Comparison of ENCODE assay signal across 9 mouse cellular contexts in genomic region chr7:24546068-24546614, GRCm38 (mm10). TPM values are rescaled to one million over a fixed set of nuclear protein-coding genes. Genes with fewer than 3 reads are reported as not detected.
DNase-seq lines count a peak whose midpoint lies in the region; ATAC-seq and TF ChIP-seq lines count a peak whose summit lies in the region.
"Had no signal": no experiment of that assay in that cellular context is flagged by ENCODE, and none has a peak within 500 bp of the region (broad histone marks: within the 10 kb centered on the region; RNA-seq: fewer than 3 reads in every experiment).

TSS of gene Pinlyp (minus strand) at chr7:24546118.
TSS of gene Xrcc1 (plus strand) at chr7:24546289.

- peaks cover 27% of the 10 kb centered on the region for H3K36me3 ChIP-seq in lung, embryonic 14.5 days (ENCODE audit: insufficient read depth)
- peaks cover 23% of the 10 kb centered on the region for H3K36me3 ChIP-seq in embryonic facial prominence, embryonic 14.5 days (ENCODE audit: control insufficient read depth, insufficient read depth, low read length)
- no peaks in the 10 kb centered on the region for H3K36me3 ChIP-seq in hindbrain, postnatal 0 days (ENCODE audit: insufficient read depth, low read length)
- peaks cover 34% of the 10 kb centered on the region for H3K36me3 ChIP-seq in midbrain, embryonic 10.5 days

- no peak for TF ChIP-seq CTCF in lung, embryonic 14.5 days (IDR thresholded peaks at IDR 0.05; ENCODE audit: low read depth)
- TF ChIP-seq CTCF in hindbrain, postnatal 0 days (IDR thresholded peaks at IDR 0.05; ENCODE audit: low read depth) = no peak

- H3K27me3 ChIP-seq in lung, embryonic 14.5 days (ENCODE audit: insufficient read depth, low read length) = no peaks in the 10 kb centered on the region
- H3K27me3 ChIP-seq in embryonic facial prominence, embryonic 14.5 days (replicated peaks; ENCODE audit: control insufficient read depth, insufficient read depth, low read length) = no peaks in the 10 kb centered on the region
- no peaks in the 10 kb centered on the region for H3K27me3 ChIP-seq in hindbrain, postnatal 0 days (ENCODE audit: insufficient read depth, low read length)
- H3K27me3 ChIP-seq in midbrain, embryonic 10.5 days (ENCODE audit: low read depth, poor library complexity, severe bottlenecking) = no peaks in the 10 kb centered on the region

- peak within 1 kb of the TSS; percentile 71 for H3K9ac ChIP-seq in lung, embryonic 14.5 days
- H3K9ac ChIP-seq in embryonic facial prominence, embryonic 14.5 days (ENCODE audit: low read depth, low read length) = peak within 1 kb of the TSS; percentile 88
- peak within 1 kb of the TSS; percentile 77 for H3K9ac ChIP-seq in hindbrain, postnatal 0 days (replicated peaks; ENCODE audit: low read length)

- H3K4me2 ChIP-seq in lung, embryonic 14.5 days = peak within 1 kb of the TSS; percentile 81
- peak within 1 kb of the TSS; percentile 83 for H3K4me2 ChIP-seq in embryonic facial prominence, embryonic 14.5 days (ENCODE audit: low read depth, low read length)
- peak within 1 kb of the TSS; percentile 64 for H3K4me2 ChIP-seq in hindbrain, postnatal 0 days (ENCODE audit: low read depth, low read length)

- peak; percentile 1; the same call in 1 of the 2 replicates for ATAC-seq in lung, embryonic 14.5 days (ENCODE audit: insufficient read depth)
- no peak for ATAC-seq in embryonic facial prominence, embryonic 14.5 days (ENCODE audit: low read depth)
- peak; percentile 8; the same call in 1 of the 2 replicates for ATAC-seq in hindbrain, postnatal 0 days
- ATAC-seq in activated CD4-positive, CD25-positive, alpha-beta regulatory T cell, adult 4 months = no peak

- WGBS in lung, embryonic 14.5 days = 35% methylated on average over 13 of the region's 13 CpGs
- 40% methylated on average over 13 of the region's 13 CpGs for WGBS in embryonic facial prominence, embryonic 14.5 days
- WGBS in hindbrain, postnatal 0 days = 35% methylated on average over 13 of the region's 13 CpGs
- 38% methylated on average over 13 of the region's 13 CpGs for WGBS in midbrain, embryonic 10.5 days

- H3K4me3 ChIP-seq in lung, embryonic 14.5 days (ENCODE audit: low read depth, low read length) = peak within 1 kb of the TSS; percentile 66
- peak within 1 kb of the TSS; percentile 85 for H3K4me3 ChIP-seq in embryonic facial prominence, embryonic 14.5 days (ENCODE audit: low read depth, low read length)
- H3K4me3 ChIP-seq in hindbrain, postnatal 0 days (ENCODE audit: low read length) = peak within 1 kb of the TSS; percentile 87
- peak within 1 kb of the TSS; percentile 88 for H3K4me3 ChIP-seq in midbrain, embryonic 10.5 days

- H3K27ac ChIP-seq in lung, embryonic 14.5 days (ENCODE audit: low read depth) = peak within 1 kb of the TSS; percentile 67
- peak within 1 kb of the TSS; percentile 64 for H3K27ac ChIP-seq in embryonic facial prominence, embryonic 14.5 days (replicated peaks; ENCODE audit: low read depth, low read length)
- peak within 1 kb of the TSS; percentile 33 for H3K27ac ChIP-seq in hindbrain, postnatal 0 days
- peak within 1 kb of the TSS; percentile 90 for H3K27ac ChIP-seq in midbrain, embryonic 10.5 days (replicated peaks)

- H3K9me3 ChIP-seq in lung, embryonic 14.5 days (ENCODE audit: low read depth, low read length) = no peaks in the 10 kb centered on the region
- no peaks in the 10 kb centered on the region; the same call in 1 of the 2 replicates for H3K9me3 ChIP-seq in embryonic facial prominence, embryonic 14.5 days (ENCODE audit: control insufficient read depth, low read length)
- no peaks in the 10 kb centered on the region for H3K9me3 ChIP-seq in hindbrain, postnatal 0 days (ENCODE audit: low read length)
- no peaks in the 10 kb centered on the region for H3K9me3 ChIP-seq in midbrain, embryonic 10.5 days (replicated peaks)

- H3K4me1 ChIP-seq in lung, embryonic 14.5 days (ENCODE audit: insufficient read depth) = peaks cover 4% of the 10 kb centered on the region; the same call in 1 of the 2 replicates
- H3K4me1 ChIP-seq in embryonic facial prominence, embryonic 14.5 days (ENCODE audit: control insufficient read depth, insufficient read depth, low read length) = peaks cover 8% of the 10 kb centered on the region; the same call in 1 of the 2 replicates
- H3K4me1 ChIP-seq in hindbrain, postnatal 0 days (ENCODE audit: insufficient read depth, low read length) = peaks cover 10% of the 10 kb centered on the region; the same call in 1 of the 2 replicates
- peaks cover 19% of the 10 kb centered on the region for H3K4me1 ChIP-seq in midbrain, embryonic 10.5 days

- no peak for DNase-seq in lung, embryonic 14.5 days
- no peak for DNase-seq in lung, postnatal 14 days
- no peak for DNase-seq in embryonic facial prominence, embryonic 14.5 days (ENCODE audit: low spot score)
- no peak for DNase-seq in hindbrain, postnatal 0 days (ENCODE audit: low spot score)
- DNase-seq in midbrain, embryonic 10.5 days (ENCODE audit: low spot score) = no peak
- no peak for DNase-seq in Muller cell, postnatal 12 days (ENCODE audit: inconsistent ontology term)
- no peak for DNase-seq in layer of hippocampus, adult 9-11 months

RNA-seq across cellular contexts. Expression of gene Pinlyp, which starts in this region (rescaled TPM):
- polyA plus RNA-seq in lung, embryonic 14.5 days (2014; fragmentation: Nextera tagmentation; extraction: Ambion mirVana) = not detected in 2 replicates
- polyA plus RNA-seq in embryonic facial prominence, embryonic 14.5 days (2014; fragmentation: Nextera tagmentation; extraction: Ambion mirVana) = 0.34 and 1.5 TPM in 2 replicates
- not detected in 2 replicates for total RNA-seq in hindbrain, postnatal 0 days (2014; rRNA removed)
- polyA plus RNA-seq in hindbrain, postnatal 0 days (2015; fragmentation: Nextera tagmentation; extraction: Ambion mirVana) = not detected in 2 replicates
- polyA plus RNA-seq in midbrain, embryonic 10.5 days (2016; fragmentation: Nextera tagmentation; extraction: Ambion mirVana) = 0.14 TPM in 1 of 2 replicates, not detected in the other
- not detected for polyA plus RNA-seq in activated CD4-positive, CD25-positive, alpha-beta regulatory T cell, adult 4 months (2017; shearing (Covaris generic))
- total RNA-seq: neutrophil, adult 5-6 weeks had no signal

RNA-seq across cellular contexts. Expression of gene Xrcc1, which starts in this region (rescaled TPM):
- 96.6 and 121 TPM in 2 replicates for polyA plus RNA-seq in lung, embryonic 14.5 days (2014; fragmentation: Nextera tagmentation; extraction: Ambion mirVana)
- 88.4 and 97.9 TPM in 2 replicates for polyA plus RNA-seq in embryonic facial prominence, embryonic 14.5 days (2014; fragmentation: Nextera tagmentation; extraction: Ambion mirVana)
- total RNA-seq in hindbrain, postnatal 0 days (2014; rRNA removed) = 36.7 and 50.8 TPM in 2 replicates
- 44.0 and 45.1 TPM in 2 replicates for polyA plus RNA-seq in hindbrain, postnatal 0 days (2015; fragmentation: Nextera tagmentation; extraction: Ambion mirVana)
- 149 and 160 TPM in 2 replicates for polyA plus RNA-seq in midbrain, embryonic 10.5 days (2016; fragmentation: Nextera tagmentation; extraction: Ambion mirVana)
- 10 to 100 TPM; 19.9 to 30.3 TPM for polyA plus RNA-seq in activated CD4-positive, CD25-positive, alpha-beta regulatory T cell, adult 4 months (2017; shearing (Covaris generic))

Comparison
In these comparisons a context has a peak if more than half of its experiments do, and no peak if none do; other contexts are left out.
1. ATAC-seq: peak in lung, embryonic 14.5 days (single experiment) and hindbrain, postnatal 0 days (single experiment); none in embryonic facial prominence, embryonic 14.5 days (single experiment) and activated CD4-positive, CD25-positive, alpha-beta regulatory T cell, adult 4 months (single experiment).
2. H3K27ac ChIP-seq: peak in every context shown above with its lines; median percentile 90 in midbrain, embryonic 10.5 days; 67 in lung, embryonic 14.5 days; 64 in embryonic facial prominence, embryonic 14.5 days; 33 in hindbrain, postnatal 0 days.
3. Peak in every context shown above with its lines, with median percentiles within 50 percentile points of each other: H3K4me2 ChIP-seq, H3K4me3 ChIP-seq and H3K9ac ChIP-seq.